Mouse (Mus musculus) hindbrain, postnatal 0 days (tissue): ENCODE data around the gene Rfxap. TPM values are rescaled to one million over a fixed set of nuclear protein-coding genes. Genes with fewer than 3 reads are reported as not detected.

ENCODE experiments used
- ATAC-seq: fragments of 200-750 bp; cut with Nextera tagmentation; 2 replicates; pipeline ENCODE4 v1.8.0; 2017; ENCODE audit warnings: mild to moderate bottlenecking, moderate TSS enrichment, moderate library complexity
- DNase-seq: peaks from one replicate; pipeline ENCODE4 v3.0.0-alpha.2; 2015; ENCODE audit warnings: low spot score
- H3K27ac ChIP-seq: fragments of 300-500 bp; sonication (generic); 2 replicates; pipeline ENCODE4 v1.5.1; 2014; ENCODE audit warnings: mild to moderate bottlenecking
- H3K27me3 ChIP-seq: fragments of 300-500 bp; sonication (generic); 2 replicates; pipeline ENCODE4 v1.6.1; 2014; ENCODE audit warnings: low read length, mixed read lengths; ENCODE audit not compliant: insufficient read depth
- H3K36me3 ChIP-seq: fragments of 300-500 bp; sonication (generic); 2 replicates; pipeline ENCODE4 v1.6.1; 2014; ENCODE audit warnings: low read length, mixed read lengths; ENCODE audit not compliant: insufficient read depth
- H3K4me1 ChIP-seq: fragments of 300-500 bp; sonication (generic); 2 replicates; pipeline ENCODE4 v1.6.1; 2014; ENCODE audit warnings: antibody characterized with exemption, low read length, mixed read lengths; ENCODE audit not compliant: insufficient read depth
- H3K4me2 ChIP-seq: fragments of 300-500 bp; sonication (generic); 2 replicates; pipeline ENCODE4 v1.6.1; 2014; ENCODE audit warnings: low read depth, mild to moderate bottlenecking, low read length, moderate library complexity, mixed read lengths
- H3K4me3 ChIP-seq: fragments of 300-500 bp; sonication (generic); 2 replicates; pipeline ENCODE4 v1.5.1; 2014; ENCODE audit warnings: low read length
- H3K9ac ChIP-seq: fragments of 300-500 bp; sonication (generic); replicated peaks from 2 replicates; pipeline ENCODE4 v1.6.1; 2014; ENCODE audit warnings: mild to moderate bottlenecking, low read length, moderate library complexity, mixed read lengths
- H3K9me3 ChIP-seq: fragments of 300-500 bp; sonication (generic); 2 replicates; pipeline ENCODE4 v1.6.1; 2016; ENCODE audit warnings: low read length, mixed read lengths
- CTCF ChIP-seq: IDR thresholded peaks from 2 replicates; pipeline ENCODE4 v1.5.1; 2016; ENCODE audit warnings: antibody characterized with exemption, control low read depth, low read depth
- WGBS: fragments of 180-500 bp; shearing (Covaris S2); extraction: QIAGEN DNeasy Blood & Tissue Kit; methylation state at CpG from one replicate; pipeline ENCODE4 v1.1.7; 2014; 5-methylcytosine and 5-hydroxymethylcytosine counted together
- polyA plus RNA-seq: library from polyadenylated mRNA; unstranded; fragments of >200 nt; fragmentation: Nextera tagmentation; extraction: Ambion mirVana; gene quantifications from 2 replicates; pipeline ENCODE4 v1.2.1, GENCODE M21; 2015
- total RNA-seq: library from RNA; depleted of rRNA; stranded (reverse); fragments of >200 nt; gene quantifications from 2 replicates; pipeline ENCODE4 v1.2.3, GENCODE M21; 2014; rRNA removed

Gene Rfxap
- total and polyA plus RNA-seq, 2 experiments from 2014 or later = 33.9 to 49.7 TPM

GRCm38 (mm10) chr3:54759211-54759610 lies 48.4 kb downstream of the Rfxap start:
- 78% methylated on average over 9 of the region's 9 CpGs for WGBS
- no peak overlapping the region for H3K4me2 ChIP-seq
- no peak for TF ChIP-seq CTCF

GRCm38 (mm10) chr3:54757446-54757845 lies 50.1 kb downstream of the Rfxap start:
- TF ChIP-seq CTCF = no peak
- 0 out of 2 replicates have a peak, but pooled peaks cover 5% of the 10 kb centered on the region for H3K4me1 ChIP-seq
- H3K4me3 ChIP-seq = no peak overlapping the region
- ATAC-seq = no peak
- H3K36me3 ChIP-seq = no peaks in the 10 kb centered on the region
- no peak overlapping the region for H3K4me2 ChIP-seq
- no peak for DNase-seq
- H3K9me3 ChIP-seq = no peaks in the 10 kb centered on the region
- 81% methylated on average over 8 of the region's 8 CpGs for WGBS
- H3K27ac ChIP-seq = no peak overlapping the region
- H3K9ac ChIP-seq = no peak overlapping the region
- no peaks in the 10 kb centered on the region for H3K27me3 ChIP-seq

More at GRCm38 (mm10) chr3:54759211-54759610, 48.4 kb downstream of the Rfxap start:
- no peaks in the 10 kb centered on the region for H3K36me3 ChIP-seq
- no peak overlapping the region for H3K4me3 ChIP-seq
- 0 out of 2 replicates have a peak, but pooled peaks cover 5% of the 10 kb centered on the region for H3K4me1 ChIP-seq
- no peaks in the 10 kb centered on the region for H3K9me3 ChIP-seq
- no peak for DNase-seq
- no peak overlapping the region for H3K9ac ChIP-seq
- H3K27me3 ChIP-seq = no peaks in the 10 kb centered on the region
- no peak overlapping the region for H3K27ac ChIP-seq
- no peak for ATAC-seq

- 4% methylated on average over 11 of the region's 11 CpGs for WGBS
- ATAC-seq = no peak
- Histone ChIP-seq H3K4me2 (peak overlapping the region; percentile 99), H3K4me1 (0 out of 2 replicates have a peak, but pooled peaks cover 5% of the 10 kb centered on the region), H3K36me3 (no peaks in the 10 kb centered on the region), H3K27me3 (no peaks in the 10 kb centered on the region), H3K9me3 (no peaks in the 10 kb centered on the region), H3K4me3 (peak overlapping the region; percentile 61), H3K9ac (peak overlapping the region; percentile 60), H3K27ac (no peak overlapping the region)
- DNase-seq = no peak
- no peak for TF ChIP-seq CTCF
These were observed 51.5 kb downstream of the Rfxap start for GRCm38 (mm10) chr3:54756058-54756457.

- no peaks in the 10 kb centered on the region for H3K27me3 ChIP-seq
- no peak for TF ChIP-seq CTCF
- no peak within 1 kb of the TSS for H3K27ac ChIP-seq
- no peaks in the 10 kb centered on the region for H3K9me3 ChIP-seq
- DNase-seq = peak; percentile 81
- H3K36me3 ChIP-seq = no peaks in the 10 kb centered on the region
- peak; percentile 86 for ATAC-seq
- 0 out of 2 replicates have a peak, but pooled peaks cover 5% of the 10 kb centered on the region for H3K4me1 ChIP-seq
- WGBS = 1% methylated on average over 46 of the region's 66 CpGs
- peak within 1 kb of the TSS; percentile 99 for H3K4me2 ChIP-seq
- H3K9ac ChIP-seq = peak within 1 kb of the TSS; percentile 60
- H3K4me3 ChIP-seq = peak within 1 kb of the TSS; percentile 61
These were observed 52.2 kb downstream of the Rfxap start, which contains the start of gene Smad9 for GRCm38 (mm10) chr3:54755145-54756041. Gene Smad9, plus strand, starts transcription at chr3:54755582.

GRCm38 (mm10) chr3:54753411-54753810 lies 54.2 kb downstream of the Rfxap start:
- Histone ChIP-seq H3K9ac (no peak overlapping the region), H3K4me1 (0 out of 2 replicates have a peak, but pooled peaks cover 5% of the 10 kb centered on the region), H3K9me3 (no peaks in the 10 kb centered on the region), H3K4me2 (no peak overlapping the region), H3K27ac (no peak overlapping the region), H3K27me3 (no peaks in the 10 kb centered on the region), H3K36me3 (peaks cover 14% of the 10 kb centered on the region), H3K4me3 (no peak overlapping the region)
- DNase-seq = no peak
- WGBS = 82% methylated on average over 4 of the region's 4 CpGs
- TF ChIP-seq CTCF = no peak
- no peak for ATAC-seq

Other genes with a start within 250 kb of the Rfxap start
- 36.3 and 43.5 TPM in 2 replicates for gene Supt20, start 115.0 kb downstream of the Rfxap start, total RNA-seq
- 52.0 and 55.4 TPM in 2 replicates for gene Supt20, start 115.0 kb downstream of the Rfxap start, polyA plus RNA-seq
- gene Gm21958, start 93.4 kb downstream of the Rfxap start, total RNA-seq = not detected in 2 replicates
- 0.49 TPM in 1 of 2 replicates, not detected in the other for gene Gm21958, start 93.4 kb downstream of the Rfxap start, polyA plus RNA-seq
- 36.8 and 37.3 TPM in 2 replicates for gene Exosc8, start 72.4 kb downstream of the Rfxap start, total RNA-seq
- gene Exosc8, start 72.4 kb downstream of the Rfxap start, polyA plus RNA-seq = 66.9 and 68.9 TPM in 2 replicates
- 12.3 and 16.3 TPM in 2 replicates for gene Alg5, start 72.3 kb downstream of the Rfxap start, total RNA-seq
- gene Alg5, start 72.3 kb downstream of the Rfxap start, polyA plus RNA-seq = 65.1 and 72.0 TPM in 2 replicates
- gene Smad9, start 52.2 kb downstream of the Rfxap start, total RNA-seq = 4.9 and 6.7 TPM in 2 replicates
- 0.96 and 1.1 TPM in 2 replicates for gene Smad9, start 52.2 kb downstream of the Rfxap start, polyA plus RNA-seq
- gene Sertm1, start 108.1 kb upstream of the Rfxap start, total RNA-seq = 14.6 and 15.0 TPM in 2 replicates
- gene Sertm1, start 108.1 kb upstream of the Rfxap start, polyA plus RNA-seq = 1.4 TPM in 2 replicates
- gene Ccna1, start 247.7 kb upstream of the Rfxap start, total RNA-seq = 0.68 and 1.3 TPM in 2 replicates
- gene Ccna1, start 247.7 kb upstream of the Rfxap start, polyA plus RNA-seq = 2.0 and 4.2 TPM in 2 replicates